Mouse (Mus musculus) heart, postnatal 36 days (tissue): ENCODE measurements around the gene Olfr1495. TPM values are rescaled to one million over a fixed set of nuclear protein-coding genes. Genes with fewer than 3 reads are reported as not detected.
"Not testable (repeated sequence)": the region's sequence is repeated elsewhere in the genome, so short reads cannot be mapped to it uniquely, and the experiment has no call there.

Source experiments
- DNase-seq, 2 experiments: peaks; one replicate each; pipeline ENCODE4 v3.0.0; 2021 to 2022
- intact Hi-C: fragments of 180-260 bp; cut with DNase I; formaldehyde crosslinking; loops from one replicate; pipeline ENCODE4 v1.15.1; 2025
- total RNA-seq, 2 experiments: library from RNA; stranded (reverse); gene quantifications; 2 replicates each; pipeline ENCODE4 v1.2.3; 2021

The Olfr1495 gene
- total RNA-seq = not detected

GRCm38 (mm10) chr19:13764306-13764705 lies at the start of gene Olfr1495:
Olfr1495 (plus strand) TSS chr19:13764606.
- intact Hi-C loops = no loop called here
- no peak for DNase-seq

- no peak for DNase-seq
- intact Hi-C loops = no loop called here
Observed at GRCm38 (mm10) chr19:13722978-13723377, 41.4 kb upstream of the Olfr1495 start, which contains the start of gene Olfr1493-ps1. Olfr1493-ps1 (plus strand) TSS chr19:13723278.

GRCm38 (mm10) chr19:13739428-13739827 lies 25.0 kb upstream of the Olfr1495 start, which contains the start of gene Olfr1494:
Olfr1494 (plus strand) TSS chr19:13739728.
- intact Hi-C loops = no loop called here
- DNase-seq = no peak

- no peak for DNase-seq
- intact Hi-C loops = no loop called here
Observed at GRCm38 (mm10) chr19:13749366-13749765, 15.0 kb upstream of the Olfr1495 start.

- intact Hi-C loops = no loop called here
- DNase-seq = no peak
Observed at GRCm38 (mm10) chr19:13768565-13769276, 4.3 kb downstream of the Olfr1495 start.

- intact Hi-C loops = no loop called here
Observed at GRCm38 (mm10) chr19:13777578-13777977, 13.2 kb downstream of the Olfr1495 start, which contains the start of gene Olfr1496. Olfr1496 (plus strand) TSS chr19:13777878.

GRCm38 (mm10) chr19:13798102-13798501 lies 33.7 kb downstream of the Olfr1495 start, which contains the start of gene Olfr1497:
Olfr1497 (minus strand) TSS chr19:13798202.
- intact Hi-C loops = no loop called here
- no peak for DNase-seq

More at GRCm38 (mm10) chr19:13777578-13777977, 13.2 kb downstream of the Olfr1495 start, which contains the start of gene Olfr1496:
- no peak for DNase-seq

GRCm38 (mm10) chr19:13805486-13805885 lies 41.1 kb downstream of the Olfr1495 start:
- DNase-seq, intact Hi-C loops: not testable (repeated sequence)

GRCm38 (mm10) chr19:13812823-13813222 lies 48.4 kb downstream of the Olfr1495 start:
- DNase-seq = no peak
- intact Hi-C loops = no loop called here

GRCm38 (mm10) chr19:13818827-13819226 lies 54.4 kb downstream of the Olfr1495 start:
- DNase-seq = no peak
- intact Hi-C loops = no loop called here

GRCm38 (mm10) chr19:13819347-13819746 lies 54.9 kb downstream of the Olfr1495 start, which contains the start of gene Olfr1499:
Olfr1499 (minus strand) TSS chr19:13819447.
- DNase-seq = no peak

More at GRCm38 (mm10) chr19:13819347-13819746, 54.9 kb downstream of the Olfr1495 start, which contains the start of gene Olfr1499:
- intact Hi-C loops = no loop called here

Other genes with a start within 250 kb of the Olfr1495 start
- gene Olfr1480, start 236.7 kb upstream of the Olfr1495 start, total RNA-seq = not detected
- gene Olfr1484, start 181.1 kb upstream of the Olfr1495 start, total RNA-seq = not detected
- not detected for gene Olfr1487, start 147.2 kb upstream of the Olfr1495 start, total RNA-seq
- not detected for gene Olfr1489, start 133.0 kb upstream of the Olfr1495 start, total RNA-seq
- gene Olfr1490, start 113.5 kb upstream of the Olfr1495 start, total RNA-seq = not detected
- gene Olfr1491, start 67.3 kb upstream of the Olfr1495 start, total RNA-seq = not detected
- not detected for gene Olfr1493-ps1, start 41.3 kb upstream of the Olfr1495 start, total RNA-seq
- not detected for gene Olfr1494, start 24.9 kb upstream of the Olfr1495 start, total RNA-seq
- gene Olfr1496, start 13.3 kb downstream of the Olfr1495 start, total RNA-seq = not detected
- gene Olfr1497, start 33.6 kb downstream of the Olfr1495 start, total RNA-seq = not detected
- gene Olfr1499, start 54.8 kb downstream of the Olfr1495 start, total RNA-seq = not detected
- not detected for gene Olfr1500, start 65.9 kb downstream of the Olfr1495 start, total RNA-seq
- gene Olfr1501, start 86.1 kb downstream of the Olfr1495 start, total RNA-seq = not detected
- not detected for gene Olfr1502, start 97.2 kb downstream of the Olfr1495 start, total RNA-seq
- gene Olfr1504, start 133.3 kb downstream of the Olfr1495 start, total RNA-seq = not detected
- not detected for gene Olfr1505, start 148.9 kb downstream of the Olfr1495 start, total RNA-seq